Mouse (Mus musculus) liver, embryonic 11.5 days (tissue): ENCODE data around the gene Mical3. TPM values are rescaled to one million over a fixed set of nuclear protein-coding genes. Genes with fewer than 3 reads are reported as not detected.
A peak's percentile ranks its signal among the peaks of the same experiment; 100 is the strongest.

Source experiments
- ATAC-seq: fragments of 200-750 bp; cut with Nextera tagmentation; replicated peaks from 2 replicates; pipeline ENCODE4 v1.8.0; 2017; ENCODE audit warnings: moderate number of reproducible peaks, mild to moderate bottlenecking, moderate TSS enrichment, moderate library complexity; ENCODE audit not compliant: low FRiP score
- DNase-seq: peaks from one replicate; pipeline ENCODE4 v3.0.0-alpha.2; 2017; ENCODE audit warnings: low spot score
- H3K27ac ChIP-seq: fragments of 300-500 bp; sonication (generic); 2 replicates; pipeline ENCODE4 v1.5.1; 2014; ENCODE audit warnings: mild to moderate bottlenecking, low read depth, low read length, control low read depth
- H3K27me3 ChIP-seq: fragments of 300-500 bp; sonication (generic); replicated peaks from 2 replicates; pipeline ENCODE4 v1.6.1; 2014; ENCODE audit warnings: low read length, mixed read lengths; ENCODE audit not compliant: control insufficient read depth, insufficient read depth
- H3K36me3 ChIP-seq: fragments of 300-500 bp; sonication (generic); 2 replicates; pipeline ENCODE4 v1.6.1; 2014; ENCODE audit warnings: mild to moderate bottlenecking, low read length, moderate library complexity, mixed read lengths; ENCODE audit not compliant: control insufficient read depth, insufficient read depth
- H3K4me1 ChIP-seq: fragments of 300-500 bp; sonication (generic); replicated peaks from 2 replicates; pipeline ENCODE4 v1.6.1; 2014; ENCODE audit warnings: low read length, mixed read lengths; ENCODE audit not compliant: control insufficient read depth, insufficient read depth
- H3K4me2 ChIP-seq: fragments of 300-500 bp; sonication (generic); 2 replicates; pipeline ENCODE4 v1.6.1; 2014; ENCODE audit warnings: mild to moderate bottlenecking, control low read depth, moderate library complexity
- H3K4me3 ChIP-seq: fragments of 300-500 bp; sonication (generic); 2 replicates; pipeline ENCODE4 v1.5.1; 2014; ENCODE audit warnings: low read depth, low read length, control low read depth
- H3K9ac ChIP-seq: fragments of 300-500 bp; sonication (generic); 2 replicates; pipeline ENCODE4 v1.6.1; 2014; ENCODE audit warnings: low read depth, low read length, control low read depth
- H3K9me3 ChIP-seq: fragments of 300-500 bp; sonication (generic); 2 replicates; pipeline ENCODE4 v1.6.1; 2016; ENCODE audit warnings: low read length, inconsistent platforms, mixed read lengths; ENCODE audit not compliant: control insufficient read depth
- WGBS: fragments of 180-500 bp; shearing (Covaris S2); extraction: QIAGEN DNeasy Blood & Tissue Kit; methylation state at CpG from one replicate; pipeline ENCODE4 v1.1.7; 2014; 5-methylcytosine and 5-hydroxymethylcytosine counted together
- polyA plus RNA-seq: library from polyadenylated mRNA; unstranded; fragments of >200 nt; fragmentation: Nextera tagmentation; extraction: Ambion mirVana; gene quantifications from 2 replicates; pipeline ENCODE4 v1.2.1, GENCODE M21; 2014

Gene Mical3
- polyA plus RNA-seq, 1 experiment from 2014 or later, result 20.2 TPM

DNA sequence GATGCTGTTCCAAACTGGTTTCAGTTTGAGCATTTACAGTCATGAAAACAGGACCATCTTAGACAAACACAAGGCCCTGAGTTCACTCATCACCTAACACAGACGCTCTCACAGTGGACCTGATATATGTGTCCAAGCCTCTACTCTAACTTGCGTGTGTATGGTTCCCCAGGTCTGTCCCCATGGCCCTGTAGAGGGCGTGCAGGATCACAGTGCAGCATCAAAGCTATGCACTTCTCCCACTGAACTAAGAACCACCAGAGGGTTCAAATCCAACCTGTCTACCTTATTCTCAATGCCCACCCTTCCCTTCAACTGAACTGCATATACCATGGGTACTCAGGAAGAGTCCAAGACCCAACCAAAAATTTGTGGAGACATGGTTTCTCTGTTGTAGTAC, 91.1 kb downstream of the Mical3 start:
- ATAC-seq, result no peak
- no peaks in the 10 kb centered on the region for H3K27me3 ChIP-seq
- no peak for DNase-seq
- H3K27ac ChIP-seq, result no peak overlapping the region
- no peaks in the 10 kb centered on the region for H3K9me3 ChIP-seq
- H3K36me3 ChIP-seq, result peaks cover 27% of the 10 kb centered on the region
- H3K4me3 ChIP-seq, result no peak overlapping the region
- H3K9ac ChIP-seq, result no peak overlapping the region
- WGBS, result 84% methylated on average over 3 of the region's 3 CpGs
- H3K4me1 ChIP-seq, result 0 out of 2 replicates have a peak, but pooled peaks cover 4% of the 10 kb centered on the region
- H3K4me2 ChIP-seq, result no peak overlapping the region

DNA sequence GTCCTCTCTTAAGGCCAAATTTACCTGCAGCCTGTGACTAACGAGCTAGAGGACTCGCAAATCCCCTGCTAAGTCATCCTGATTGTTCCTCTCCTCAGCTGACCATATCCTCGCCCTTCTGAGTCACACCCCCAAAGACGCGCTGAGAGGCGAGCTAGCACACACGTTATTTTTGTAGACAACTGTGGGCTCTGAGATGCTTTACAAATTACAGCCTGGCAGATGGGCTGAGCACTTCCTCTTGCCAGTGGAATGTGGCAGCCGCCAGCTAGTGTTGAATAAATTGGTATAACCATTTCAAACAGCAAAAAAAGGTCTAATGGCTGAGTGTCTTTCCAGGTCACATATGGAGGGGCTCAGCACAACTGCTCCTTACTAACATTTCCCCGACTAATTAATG, 91.5 kb downstream of the Mical3 start:
- no peak for ATAC-seq
- no peak for DNase-seq
- Histone ChIP-seq H3K4me2 (no peak overlapping the region), H3K27me3 (no peaks in the 10 kb centered on the region), H3K9me3 (no peaks in the 10 kb centered on the region), H3K4me3 (no peak overlapping the region), H3K9ac (no peak overlapping the region), H3K27ac (no peak overlapping the region), H3K4me1 (0 out of 2 replicates have a peak, but pooled peaks cover 4% of the 10 kb centered on the region), H3K36me3 (peaks cover 28% of the 10 kb centered on the region)
- WGBS, result 86% methylated on average over 9 of the region's 9 CpGs

- 0 out of 2 replicates have a peak, but pooled peaks have one; percentile 44 for ATAC-seq
- Histone ChIP-seq H3K36me3 (peaks cover 45% of the 10 kb centered on the region), H3K9ac (no peak overlapping the region), H3K27ac (no peak overlapping the region), H3K9me3 (no peaks in the 10 kb centered on the region), H3K27me3 (no peaks in the 10 kb centered on the region), H3K4me1 (no peaks in the 10 kb centered on the region), H3K4me3 (no peak overlapping the region), H3K4me2 (no peak overlapping the region)
- DNase-seq, result no peak
- 68% methylated on average over 4 of the region's 4 CpGs for WGBS
Observed at GRCm38 (mm10) chr6:121037086-121037485, 93.7 kb downstream of the Mical3 start.

DNA sequence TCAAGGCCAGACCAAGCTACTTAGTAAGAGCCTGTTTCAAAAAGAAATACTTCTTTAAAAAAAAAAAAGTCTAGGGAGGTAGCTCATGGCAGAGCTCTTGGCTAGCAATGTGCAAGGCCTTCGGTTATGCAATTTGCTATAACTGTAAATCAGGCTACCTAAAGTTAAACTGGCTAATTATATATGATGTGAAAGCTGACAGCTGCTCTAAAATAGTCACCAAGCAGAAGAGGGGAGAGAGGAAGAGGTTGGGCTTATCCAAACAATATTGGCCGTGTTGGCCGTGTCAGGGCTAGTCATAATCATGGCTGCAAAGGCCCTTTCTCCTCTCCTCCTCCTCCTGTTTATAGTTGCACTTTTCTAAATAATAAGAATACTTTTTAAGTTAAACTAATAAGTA, 94.9 kb downstream of the Mical3 start:
- no peaks in the 10 kb centered on the region for H3K4me1 ChIP-seq
- H3K27ac ChIP-seq, result no peak overlapping the region
- H3K36me3 ChIP-seq, result peaks cover 47% of the 10 kb centered on the region
- DNase-seq, result no peak
- no peaks in the 10 kb centered on the region for H3K27me3 ChIP-seq
- H3K4me3 ChIP-seq, result no peak overlapping the region
- no peaks in the 10 kb centered on the region for H3K9me3 ChIP-seq
- no peak overlapping the region for H3K4me2 ChIP-seq
- ATAC-seq, result no peak
- WGBS, result 82% methylated on average over 3 of the region's 3 CpGs
- no peak overlapping the region for H3K9ac ChIP-seq

- no peak overlapping the region for H3K4me2 ChIP-seq
- DNase-seq (no peak), ATAC-seq (no peak)
- H3K4me3 ChIP-seq, result no peak overlapping the region
- no peak overlapping the region for H3K9ac ChIP-seq
- no peaks in the 10 kb centered on the region for H3K4me1 ChIP-seq
- WGBS, result 87% methylated on average over 12 of the region's 12 CpGs
- no peaks in the 10 kb centered on the region for H3K9me3 ChIP-seq
- H3K36me3 ChIP-seq, result peaks cover 52% of the 10 kb centered on the region
- H3K27me3 ChIP-seq, result no peaks in the 10 kb centered on the region
- no peak overlapping the region for H3K27ac ChIP-seq
Observed at GRCm38 (mm10) chr6:121035268-121035667, 95.5 kb downstream of the Mical3 start.

- ATAC-seq, result no peak
Observed at GRCm38 (mm10) chr6:121033250-121033649, 97.5 kb downstream of the Mical3 start.

DNA sequence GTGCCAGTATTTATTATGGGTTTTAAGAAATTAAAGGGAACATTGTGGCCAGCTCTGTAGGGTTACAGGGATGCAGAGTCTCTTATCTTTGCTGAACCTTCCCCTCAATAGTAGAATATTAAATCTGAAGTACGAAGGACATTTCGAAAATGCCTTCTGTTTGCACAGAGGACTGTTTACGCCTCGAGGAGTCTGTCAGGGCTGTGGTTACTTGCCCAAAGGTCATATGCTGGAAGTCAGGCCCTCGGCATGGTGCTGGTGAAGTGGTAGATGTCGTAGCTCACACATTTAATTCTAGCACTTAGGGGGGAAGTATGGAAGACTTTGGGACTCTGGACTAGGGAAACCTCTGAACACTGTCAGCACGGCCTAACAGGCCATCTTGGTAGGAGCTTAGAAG, 99.4 kb downstream of the Mical3 start:
- H3K4me2 ChIP-seq, result no peak overlapping the region
- ATAC-seq (no peak), DNase-seq (no peak)
- H3K4me1 ChIP-seq, result no peaks in the 10 kb centered on the region
- H3K27ac ChIP-seq, result no peak overlapping the region
- no peaks in the 10 kb centered on the region for H3K27me3 ChIP-seq
- 87% methylated on average over 7 of the region's 7 CpGs for WGBS
- H3K36me3 ChIP-seq, result peaks cover 55% of the 10 kb centered on the region
- H3K9ac ChIP-seq, result no peak overlapping the region
- no peak overlapping the region for H3K4me3 ChIP-seq
- H3K9me3 ChIP-seq, result no peaks in the 10 kb centered on the region

More at GRCm38 (mm10) chr6:121033250-121033649, 97.5 kb downstream of the Mical3 start:
- no peak overlapping the region for H3K9ac ChIP-seq
- H3K27me3 ChIP-seq, result no peaks in the 10 kb centered on the region
- no peaks in the 10 kb centered on the region for H3K9me3 ChIP-seq
- no peak overlapping the region for H3K4me3 ChIP-seq
- DNase-seq, result no peak
- H3K27ac ChIP-seq, result no peak overlapping the region
- WGBS, result 94% methylated on average over 3 of the region's 3 CpGs
- H3K36me3 ChIP-seq, result peaks cover 59% of the 10 kb centered on the region
- no peak overlapping the region for H3K4me2 ChIP-seq
- H3K4me1 ChIP-seq, result no peaks in the 10 kb centered on the region

GRCm38 (mm10) chr6:121029897-121030589, 100.8 kb downstream of the Mical3 start:
- H3K4me2 ChIP-seq, result no peak overlapping the region
- H3K4me3 ChIP-seq, result no peak overlapping the region
- no peak overlapping the region for H3K9ac ChIP-seq
- WGBS, result 90% methylated on average over 19 of the region's 19 CpGs
- ATAC-seq (no peak), DNase-seq (no peak)
- H3K27ac ChIP-seq, result no peak overlapping the region
- peaks cover 51% of the 10 kb centered on the region for H3K36me3 ChIP-seq
- no peaks in the 10 kb centered on the region for H3K9me3 ChIP-seq
- H3K4me1 ChIP-seq, result no peaks in the 10 kb centered on the region
- H3K27me3 ChIP-seq, result no peaks in the 10 kb centered on the region

- 93% methylated on average over 8 of the region's 8 CpGs for WGBS
- H3K9ac ChIP-seq, result no peak overlapping the region
- peaks cover 47% of the 10 kb centered on the region for H3K36me3 ChIP-seq
Observed at GRCm38 (mm10) chr6:121028514-121028913, 102.3 kb downstream of the Mical3 start.

More at GRCm38 (mm10) chr6:121028514-121028913, 102.3 kb downstream of the Mical3 start:
- no peak overlapping the region for H3K27ac ChIP-seq
- ATAC-seq (no peak), DNase-seq (no peak)
- H3K27me3 ChIP-seq, result no peaks in the 10 kb centered on the region
- H3K4me2 ChIP-seq, result no peak overlapping the region
- H3K4me1 ChIP-seq, result no peaks in the 10 kb centered on the region
- no peaks in the 10 kb centered on the region for H3K9me3 ChIP-seq
- H3K4me3 ChIP-seq, result no peak overlapping the region
